Mouse (Mus musculus): Measurements from ENCODE around the gene Trmu.
"Not testable (repeated sequence)": the region's sequence is repeated elsewhere in the genome, so short reads cannot be mapped to it uniquely, and the experiment has no call there.

Gene Trmu

GRCm38 (mm10) chr15:85878848-85879497, at the start of gene Trmu:
TSS of gene Trmu (plus strand) at chr15:85879312.
- DNase-seq = peak; percentile 93

- no peak for DNase-seq
Measured at GRCm38 (mm10) chr15:85829470-85829869, 49.6 kb upstream of the Trmu start.

- DNase-seq = peak; percentile 95
Measured at GRCm38 (mm10) chr15:85831954-85832590, 47.0 kb upstream of the Trmu start, which contains the start of gene Ttc38. TSS of gene Ttc38 (plus strand) at chr15:85832306.

- DNase-seq = no peak
Measured at GRCm38 (mm10) chr15:85832599-85832998, 46.5 kb upstream of the Trmu start.

- peak; percentile 28 for DNase-seq
Measured at GRCm38 (mm10) chr15:85835335-85835734, 43.8 kb upstream of the Trmu start.

GRCm38 (mm10) chr15:85836887-85837286, 42.2 kb upstream of the Trmu start:
- DNase-seq = no peak

GRCm38 (mm10) chr15:85840983-85841382, 38.1 kb upstream of the Trmu start:
- peak; percentile 30 for DNase-seq

GRCm38 (mm10) chr15:85841796-85842360, 37.2 kb upstream of the Trmu start:
- no peak for DNase-seq

GRCm38 (mm10) chr15:85845071-85845470, 34.0 kb upstream of the Trmu start:
- no peak for DNase-seq

- DNase-seq = no peak
Measured at GRCm38 (mm10) chr15:85851656-85852392, 27.3 kb upstream of the Trmu start.

- DNase-seq = no peak
Measured at GRCm38 (mm10) chr15:85858980-85859489, 20.1 kb upstream of the Trmu start.

GRCm38 (mm10) chr15:85859490-85860031, 19.6 kb upstream of the Trmu start, which contains the start of gene Gtse1:
TSS of gene Gtse1 (plus strand) at chr15:85859745.
- peak; percentile 99 for DNase-seq

- not testable (repeated sequence) for DNase-seq
Measured at GRCm38 (mm10) chr15:85865913-85866312, 13.2 kb upstream of the Trmu start.

- DNase-seq = peak; percentile 83
Measured at GRCm38 (mm10) chr15:85867696-85868095, 11.4 kb upstream of the Trmu start.

GRCm38 (mm10) chr15:85877336-85877735, 1.8 kb upstream of the Trmu start:
- no peak for DNase-seq

- no peak for DNase-seq
Measured at GRCm38 (mm10) chr15:85879498-85879895, 385 bp downstream of the Trmu start.

GRCm38 (mm10) chr15:85885606-85886005, 6.5 kb downstream of the Trmu start:
- DNase-seq = no peak

- no peak for DNase-seq
Measured at GRCm38 (mm10) chr15:85889235-85889634, 10.1 kb downstream of the Trmu start.

GRCm38 (mm10) chr15:85891971-85892370, 12.9 kb downstream of the Trmu start:
- DNase-seq = peak; percentile 9

- no peak for DNase-seq
Measured at GRCm38 (mm10) chr15:85892498-85893118, 13.5 kb downstream of the Trmu start.

- no peak for DNase-seq
Measured at GRCm38 (mm10) chr15:85893871-85894270, 14.8 kb downstream of the Trmu start.

GRCm38 (mm10) chr15:85896284-85896683, 17.2 kb downstream of the Trmu start:
- DNase-seq = peak; percentile 84

Data from lung, postnatal 36 days (tissue).